Comparison of ENCODE assay signal across 22 mouse cellular contexts in genomic region chr15:16763252-16763651, GRCm38 (mm10). TPM values are rescaled to one million over a fixed set of nuclear protein-coding genes. Genes with fewer than 3 reads are reported as not detected.
DNase-seq lines count a peak whose midpoint lies in the region; ATAC-seq lines count a peak whose summit lies in the region.
"Had no signal": no experiment of that assay in that cellular context is flagged by ENCODE, and none has a peak within 500 bp of the region (broad histone marks: within the 10 kb centered on the region; RNA-seq: fewer than 3 reads in every experiment).

No protein-coding gene starts in this region.

- intact Hi-C loops in left cerebral cortex, postnatal 36 days (cut with DNase I), result no loop called here

- ATAC-seq in frontal cortex, adult (ENCODE audit: low TSS enrichment), result peak; percentile 100
- no peak for ATAC-seq in erythroid progenitor cell, adult 5-6 weeks (replicated peaks; ENCODE audit: low FRiP score, poor library complexity, severe bottlenecking)
- ATAC-seq: activated CD4-positive, CD25-positive, alpha-beta regulatory T cell, adult 4 months; midbrain, embryonic 13.5 days had no signal

- DNase-seq in frontal cortex, postnatal 25 days (ENCODE audit: low spot score in 2 of 2), result no peak
- peak; percentile 40 for DNase-seq in left cerebral cortex, adult 11 months (ENCODE audit: low spot score)
- no peak for DNase-seq in left cerebral cortex, postnatal 36 days (ENCODE audit: low spot score in 2 of 2)
- peak; percentile 24 for DNase-seq in 416B (ENCODE audit: low read depth)
- peak; percentile 25 to 55 for DNase-seq in frontal cortex, postnatal 36 days (ENCODE audit: low spot score in 2 of 2)
- no peak for DNase-seq in adrenal gland, adult 18-20 months (ENCODE audit: low spot score in 2 of 2)
- DNase-seq: adrenal gland, postnatal 14 days; cerebellum, adult 9-11 months; gastrocnemius, postnatal 36 days; heart, postnatal 36 days; kidney, adult 11 months; kidney, postnatal 4 days; liver, embryonic 13.5 days; lung, adult 2 months; lung, postnatal 36 days had no signal

RNA-seq across cellular contexts. Expression of gene Cdh9, which starts 34.7 kb away (rescaled TPM):
- 10 to 100 TPM; 17.5 to 18.2 TPM for total RNA-seq in left cerebral cortex, postnatal 36 days (2021)
- total RNA-seq in erythroid progenitor cell, adult 5-6 weeks (2015; ENCODE audit: low replicate concordance), result not detected in 2 replicates
- total RNA-seq in erythroid progenitor cell, adult 5-6 weeks (2017; ENCODE audit: low replicate concordance), result not detected in 2 replicates
- 1 to 10 TPM; 1.0 to 1.5 TPM for total RNA-seq in adrenal gland, adult 18-20 months (2021)
- total RNA-seq: gastrocnemius, postnatal 36 days; heart, adult 8-10 months; heart, postnatal 36 days; monocyte, adult 5-6 weeks; neutrophil, adult 5-6 weeks had no signal

Comparison
In these comparisons a context has a peak if more than half of its experiments do, and no peak if none do; other contexts are left out.
1. DNase-seq: peak in left cerebral cortex, adult 11 months (single experiment), 416B (single experiment) and frontal cortex, postnatal 36 days (2 of 2); none in frontal cortex, postnatal 25 days (0 of 2), left cerebral cortex, postnatal 36 days (0 of 2) and adrenal gland, adult 18-20 months (0 of 2).
2. RNA of gene Cdh9, which starts 34.7 kb away (total RNA-seq): 17.5 to 18.2 TPM in left cerebral cortex, postnatal 36 days; 1.0 to 1.5 TPM in adrenal gland, adult 18-20 months and not detected in erythroid progenitor cell, adult 5-6 weeks; every median in the first group is over 4 times any median in the second.